Mouse (Mus musculus) adrenal gland, postnatal 14 days (tissue): ENCODE results near the gene 4930444G20Rik. TPM values are rescaled to one million over a fixed set of nuclear protein-coding genes. Genes with fewer than 3 reads are reported as not detected.
"Not testable (repeated sequence)": the region's sequence is repeated elsewhere in the genome, so short reads cannot be mapped to it uniquely, and the experiment has no call there.

ENCODE experiments used
- DNase-seq: peaks from one replicate; pipeline ENCODE4 v3.0.0; 2021; ENCODE audit warnings: mixed read lengths
- long read RNA-seq, 2 experiments: library from polyadenylated mRNA; stranded (forward); transcript quantifications; one replicate each; pipeline ENCODE4 v2.0.0; 2021
- total RNA-seq: library from RNA; stranded (reverse); gene quantifications from 2 replicates; pipeline ENCODE4 v1.2.3, GENCODE M21; 2021

Gene 4930444G20Rik
- not detected in 2 replicates for total RNA-seq
- long read RNA-seq, experiment 1, result 0 reads
- long read RNA-seq, experiment 2, result 0 reads

DNA sequence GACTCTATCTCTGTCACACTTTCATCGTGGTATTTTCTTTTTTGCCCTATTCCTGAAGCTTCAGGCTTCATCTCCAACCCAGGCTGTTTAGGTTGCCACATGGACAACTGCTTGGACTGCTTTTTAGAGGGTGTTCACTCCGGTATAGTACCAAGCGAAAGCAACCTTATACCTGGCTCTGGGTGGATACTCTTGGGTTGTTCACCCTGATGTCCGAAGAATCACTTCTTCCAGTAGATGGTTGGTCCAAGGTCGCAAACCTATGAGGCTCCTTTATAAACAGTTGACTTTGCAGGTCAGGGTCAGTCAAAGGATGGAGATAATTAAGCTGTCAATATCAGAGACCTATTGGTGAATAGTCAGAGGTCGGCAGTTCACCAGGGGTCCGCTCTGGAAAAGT is at the start of gene 4930444G20Rik:
Gene 4930444G20Rik (minus strand): TSS at position 101 of the 400 bp plus-strand sequence.
- not testable (repeated sequence) for DNase-seq

- no peak for DNase-seq
Measured at GRCm38 (mm10) chr10:22074531-22074930, 6.7 kb upstream of the 4930444G20Rik start.

DNA sequence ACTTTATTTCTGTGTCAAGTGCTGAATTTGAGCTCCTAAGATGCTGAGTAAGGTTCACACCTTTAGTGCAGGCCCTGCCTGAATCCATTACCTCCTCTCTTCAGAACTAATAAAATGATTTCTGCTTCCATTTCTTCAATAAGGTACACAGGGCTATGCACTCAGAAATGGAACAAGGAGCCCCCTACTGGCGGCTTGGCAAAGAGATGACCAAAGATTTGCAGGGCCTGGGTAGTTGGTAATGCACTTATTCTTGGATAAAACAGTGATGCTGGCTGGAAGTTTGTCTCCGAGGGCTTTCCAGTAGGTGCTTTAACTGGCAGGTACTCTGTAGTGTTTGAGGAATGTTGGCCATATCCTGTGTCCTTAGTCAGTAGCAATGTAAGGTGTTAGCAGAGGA is 4.9 kb upstream of the 4930444G20Rik start:
- no peak for DNase-seq

- DNase-seq, result no peak
Measured at GRCm38 (mm10) chr10:22070576-22070975, 2.7 kb upstream of the 4930444G20Rik start.

DNA sequence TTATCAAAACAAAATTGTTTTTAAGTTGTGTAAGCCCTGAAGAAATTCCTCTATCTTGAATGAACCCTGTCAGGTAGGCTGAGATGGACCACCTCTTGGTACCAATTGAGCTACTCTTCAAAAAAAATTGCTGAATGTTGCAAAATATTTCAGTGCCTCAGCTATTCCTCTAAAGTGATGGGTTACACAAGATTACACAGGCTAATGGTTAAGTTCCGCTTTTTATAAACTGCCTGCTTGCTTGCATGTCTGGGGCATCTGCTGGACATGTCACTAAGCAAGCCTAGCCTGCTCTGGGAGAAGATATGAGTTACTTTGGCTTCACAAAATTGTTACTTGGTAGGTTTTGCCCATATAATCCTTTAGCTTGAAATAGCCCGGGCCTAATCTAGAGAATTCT is 2.3 kb upstream of the 4930444G20Rik start:
- no peak for DNase-seq

DNA sequence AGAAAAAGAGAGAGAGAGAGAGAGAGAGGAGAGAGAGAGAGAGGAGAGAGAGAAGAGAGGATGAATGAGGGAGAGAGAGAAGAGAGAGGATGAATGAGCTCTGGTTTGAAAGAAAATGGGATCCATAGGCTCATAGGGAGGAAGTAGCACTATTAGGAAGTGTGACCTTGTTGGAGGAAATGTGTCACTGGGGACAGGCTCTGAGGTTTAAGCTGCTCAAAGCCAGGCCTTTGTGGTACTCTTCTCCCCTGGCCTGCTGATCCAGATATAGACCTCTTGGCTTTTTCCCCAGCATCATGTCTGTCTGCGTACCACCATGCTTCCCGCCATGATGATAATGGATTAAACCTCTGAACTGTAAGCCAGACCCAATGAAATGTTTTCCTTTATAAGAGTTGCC is 8.5 kb downstream of the 4930444G20Rik start:
- DNase-seq, result no peak

GRCm38 (mm10) chr10:22059026-22059325 is 8.9 kb downstream of the 4930444G20Rik start:
- no peak for DNase-seq

GRCm38 (mm10) chr10:22058218-22059025 is 9.5 kb downstream of the 4930444G20Rik start:
- DNase-seq, result peak; percentile 97

DNA sequence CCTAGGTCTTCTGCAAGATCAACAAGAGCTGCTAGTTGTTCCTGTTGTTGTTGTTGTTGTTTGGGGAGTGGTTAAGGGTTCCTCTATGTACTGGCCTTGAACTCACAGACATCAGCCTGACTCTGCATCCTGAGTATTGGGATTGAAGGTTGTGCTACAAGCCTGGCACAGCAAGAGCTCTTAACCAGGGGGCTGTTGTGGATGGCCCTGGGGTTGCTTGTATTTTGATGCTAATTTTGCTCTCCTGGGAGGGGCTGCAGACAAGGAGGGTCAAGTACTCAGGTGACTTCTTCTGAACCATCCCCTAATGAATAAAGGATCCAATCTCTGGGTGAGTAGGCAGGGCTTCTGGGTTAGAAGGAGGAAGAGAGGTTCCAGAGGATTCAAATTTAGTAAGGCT is 12.6 kb downstream of the 4930444G20Rik start:
- DNase-seq, result no peak

GRCm38 (mm10) chr10:22036256-22036655 is 31.6 kb downstream of the 4930444G20Rik start:
- peak; percentile 53 for DNase-seq

- peak; percentile 28 for DNase-seq
Measured at GRCm38 (mm10) chr10:22034303-22034702, 33.6 kb downstream of the 4930444G20Rik start.

- DNase-seq, result no peak
Measured at GRCm38 (mm10) chr10:22018618-22019017, 49.3 kb downstream of the 4930444G20Rik start.

- no peak for DNase-seq
Measured at GRCm38 (mm10) chr10:22017469-22018159, 50.3 kb downstream of the 4930444G20Rik start.

Other genes starting within 250 kb of the 4930444G20Rik start
- 173 and 192 TPM in 2 replicates for gene Sgk1, start 185.9 kb downstream of the 4930444G20Rik start, total RNA-seq
- gene E030030I06Rik, start 81.2 kb upstream of the 4930444G20Rik start, total RNA-seq, result 8.5 and 11.0 TPM in 2 replicates
- 1.3 and 1.6 TPM in 2 replicates for gene Raet1e, start 90.5 kb upstream of the 4930444G20Rik start, total RNA-seq
- 0.45 TPM in 1 of 2 replicates, not detected in the other for gene H60b, start 90.5 kb upstream of the 4930444G20Rik start, total RNA-seq